Mouse (Mus musculus) ES-Bruce4 (cell line): Measurements from ENCODE around the gene Nutf2. TPM values are rescaled to one million over a fixed set of nuclear protein-coding genes. Genes with fewer than 3 reads are reported as not detected.

Experiments used
- H3K27ac ChIP-seq: 2 replicates; pipeline ENCODE4 v1.5.1; 2012; ENCODE audit warnings: low read length, inconsistent platforms; ENCODE audit not compliant: insufficient read depth
- H3K27me3 ChIP-seq: 2 replicates; pipeline ENCODE4 v1.6.1; 2012; ENCODE audit warnings: mild to moderate bottlenecking, low read length, inconsistent platforms; ENCODE audit not compliant: control insufficient read depth, poor library complexity, insufficient read depth, severe bottlenecking
- H3K36me3 ChIP-seq: 2 replicates; pipeline ENCODE4 v1.6.1; 2012; ENCODE audit warnings: inconsistent platforms, mild to moderate bottlenecking, low read length, moderate library complexity; ENCODE audit not compliant: control insufficient read depth, poor library complexity, insufficient read depth, severe bottlenecking
- H3K4me1 ChIP-seq: one replicate; pipeline ENCODE4 v1.8.1; 2011; ENCODE audit warnings: low read length; ENCODE audit not compliant: control insufficient read depth, insufficient read depth
- H3K4me3 ChIP-seq: 2 replicates; pipeline ENCODE4 v1.5.1; 2011; ENCODE audit warnings: low read depth, mild to moderate bottlenecking, low read length
- H3K9ac ChIP-seq: 2 replicates; pipeline ENCODE4 v1.6.1; 2012; ENCODE audit warnings: low read depth, mild to moderate bottlenecking, inconsistent platforms; ENCODE audit not compliant: poor library complexity, severe bottlenecking
- H3K9me3 ChIP-seq: replicated peaks from 2 replicates; pipeline ENCODE4 v1.6.1; 2012; ENCODE audit warnings: mild to moderate bottlenecking, low read length, inconsistent platforms; ENCODE audit not compliant: control insufficient read depth, poor library complexity, insufficient read depth, severe bottlenecking
- CTCF ChIP-seq: IDR thresholded peaks from one replicate; pipeline ENCODE4 v1.8.1; 2011; ENCODE audit warnings: low read depth, low read length
- EP300 ChIP-seq: IDR thresholded peaks from 2 replicates; pipeline ENCODE4 v1.6.1; 2011; ENCODE audit warnings: low read depth, low read length; ENCODE audit not compliant: insufficient read depth
- POLR2A ChIP-seq: IDR thresholded peaks from one replicate; pipeline ENCODE4 v1.8.1; 2011; ENCODE audit warnings: low read length; ENCODE audit not compliant: insufficient read depth
- polyA plus RNA-seq: library from polyadenylated mRNA; stranded (reverse); fragments of >200 nt; gene quantifications from 2 replicates; pipeline ENCODE4 v1.2.4, GENCODE M21; 2011; ENCODE audit warnings: low read depth; ENCODE audit not compliant: missing spikeins, insufficient read depth, insufficient read length

Gene Nutf2
- polyA plus RNA-seq, 1 experiment, result 29.9 TPM

DNA sequence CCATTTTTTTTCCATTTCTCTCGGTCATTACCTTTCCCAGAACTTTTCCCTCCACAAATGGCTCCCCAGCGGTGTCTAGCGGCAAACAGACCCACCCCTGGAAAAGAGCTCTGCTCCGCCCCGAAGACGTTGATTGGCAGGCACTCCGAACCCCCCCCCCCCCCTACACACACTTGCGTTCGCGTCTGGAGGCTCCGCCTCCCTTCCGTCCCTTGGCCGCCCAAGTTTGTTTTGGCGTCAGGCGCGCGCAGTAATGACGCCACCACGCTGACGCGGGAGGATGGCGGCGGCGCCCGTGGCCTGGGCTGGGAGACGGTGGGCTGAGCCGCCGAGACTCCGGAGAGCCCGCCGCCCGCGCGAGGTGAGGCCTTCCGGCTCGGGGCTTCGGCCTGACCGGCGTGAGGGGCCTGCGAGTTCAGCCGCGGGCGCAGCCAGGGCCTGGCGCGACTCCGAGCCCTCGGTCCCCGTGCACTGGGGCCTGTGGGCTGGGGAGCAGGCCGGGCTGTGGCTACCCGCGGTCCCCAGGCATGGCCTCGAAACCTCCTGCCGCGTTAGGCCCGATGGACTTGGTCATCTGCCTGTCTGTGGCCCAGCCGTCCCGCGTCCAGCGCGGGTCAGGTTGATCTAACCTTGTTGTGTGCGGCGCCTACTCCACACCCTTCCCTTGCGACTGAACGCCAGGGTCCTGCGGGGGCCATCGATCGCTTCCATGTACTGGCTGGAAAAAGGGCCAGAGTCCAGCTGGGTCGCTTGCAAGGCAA lies 40.0 kb downstream of the Nutf2 start, which contains the start of gene Pskh1:
Pskh1 (plus strand) TSS at position 262 of the 761 bp plus-strand sequence.
- Histone ChIP-seq H3K27me3 (no peaks in the 10 kb centered on the region), H3K27ac (no peak within 1 kb of the TSS), H3K9me3 (no peaks in the 10 kb centered on the region), H3K4me1 (no peaks in the 10 kb centered on the region), H3K4me3 (peak within 1 kb of the TSS; percentile 82), H3K9ac (peak within 1 kb of the TSS; percentile 92), H3K36me3 (peaks cover 2% of the 10 kb centered on the region; the same call in 1 of the 2 replicates)
- TF ChIP-seq EP300 (no peak), POLR2A (no peak), CTCF (no peak)

DNA sequence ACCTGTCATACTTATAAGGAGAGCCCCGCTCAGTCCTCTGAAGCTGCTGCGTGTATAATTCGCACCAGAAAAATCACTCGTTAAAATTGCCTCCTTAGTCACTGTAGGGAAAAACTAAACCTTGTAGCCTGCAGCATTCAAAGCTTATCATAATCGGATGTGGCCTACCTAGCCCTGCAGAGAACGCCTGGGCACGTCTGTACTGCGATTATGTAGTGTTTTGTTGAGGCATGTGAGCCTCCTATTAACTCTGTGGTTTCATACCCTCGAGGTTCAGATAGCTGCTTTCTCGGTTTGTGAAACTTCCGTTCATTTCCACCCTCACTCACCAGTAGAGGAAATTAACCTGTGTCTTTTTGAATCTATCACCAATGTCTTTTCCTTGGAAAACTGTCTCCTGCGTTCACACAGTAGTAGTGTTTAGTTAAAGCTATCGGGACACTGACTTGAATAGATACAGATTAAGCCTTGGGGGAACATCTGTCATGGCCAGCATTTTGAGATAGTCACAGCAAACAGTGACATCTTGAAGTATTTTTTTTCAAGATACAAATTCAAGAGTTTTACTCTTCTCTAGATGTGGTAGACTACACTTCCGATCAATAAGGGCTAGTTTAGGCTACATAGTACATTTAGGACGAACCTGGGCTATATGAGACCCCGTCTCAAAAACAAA lies 40.7 kb downstream of the Nutf2 start:
- H3K9ac ChIP-seq, result peak overlapping the region; percentile 92
- peaks cover 3% of the 10 kb centered on the region; the same call in 1 of the 2 replicates for H3K36me3 ChIP-seq
- H3K4me3 ChIP-seq, result peak overlapping the region; percentile 82
- H3K9me3 ChIP-seq, result no peaks in the 10 kb centered on the region
- H3K27ac ChIP-seq, result no peak overlapping the region
- H3K27me3 ChIP-seq, result no peaks in the 10 kb centered on the region
- TF ChIP-seq POLR2A (no peak), EP300 (no peak), CTCF (no peak)
- H3K4me1 ChIP-seq, result no peaks in the 10 kb centered on the region

DNA sequence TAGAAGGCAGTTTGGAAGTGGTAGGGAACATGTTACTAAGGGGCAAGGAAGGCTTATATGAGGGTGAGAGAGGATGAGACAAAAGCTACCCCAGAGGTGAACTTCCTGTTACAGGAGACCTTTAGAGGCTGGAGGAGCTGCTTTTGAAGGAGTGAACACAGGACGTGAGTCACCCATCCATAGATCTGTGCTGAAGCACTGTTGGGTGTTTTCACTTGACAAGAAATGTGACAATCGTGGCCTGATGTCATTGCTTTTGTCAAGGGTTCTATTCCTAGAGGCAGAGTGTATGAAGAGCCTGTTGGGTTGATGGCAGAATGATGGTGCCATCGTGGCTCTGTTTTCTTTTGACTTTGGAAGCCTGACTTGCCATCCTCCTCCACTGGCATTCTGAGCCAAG lies 59.0 kb downstream of the Nutf2 start:
- TF ChIP-seq CTCF, result no peak
- no peak for TF ChIP-seq POLR2A
- TF ChIP-seq EP300, result no peak
- peaks cover 12% of the 10 kb centered on the region for H3K36me3 ChIP-seq

DNA sequence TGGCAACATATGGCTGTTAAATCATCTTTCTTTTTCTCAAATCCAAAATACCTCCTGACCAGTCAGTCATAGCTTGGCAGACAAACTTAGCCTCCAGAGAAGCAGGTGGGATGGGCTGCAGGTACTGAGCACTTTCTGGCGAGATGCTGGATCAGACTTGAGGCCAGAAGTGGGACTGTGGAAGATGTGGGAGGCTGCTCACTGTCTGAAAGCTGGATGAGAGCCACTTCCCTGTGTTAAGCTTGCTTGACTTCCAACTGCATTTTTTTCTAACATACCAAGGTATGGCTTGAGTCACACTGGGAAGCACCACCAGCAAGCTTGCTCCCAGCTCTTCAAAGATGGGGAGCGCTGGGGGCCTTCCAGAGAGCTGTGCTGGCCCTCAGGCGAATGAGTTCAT lies 64.7 kb downstream of the Nutf2 start:
- no peak overlapping the region for H3K27ac ChIP-seq
- no peak overlapping the region for H3K9ac ChIP-seq
- H3K4me3 ChIP-seq, result no peak overlapping the region
- TF ChIP-seq POLR2A, result no peak
- no peaks in the 10 kb centered on the region for H3K9me3 ChIP-seq
- no peaks in the 10 kb centered on the region; the same call in 1 of the 2 replicates for H3K36me3 ChIP-seq
- no peaks in the 10 kb centered on the region for H3K27me3 ChIP-seq
- no peaks in the 10 kb centered on the region for H3K4me1 ChIP-seq

More for the DNA sequence above, 59.0 kb downstream of the Nutf2 start:
- Histone ChIP-seq H3K4me3 (no peak overlapping the region), H3K27me3 (no peaks in the 10 kb centered on the region), H3K27ac (no peak overlapping the region), H3K4me1 (no peaks in the 10 kb centered on the region), H3K9me3 (no peaks in the 10 kb centered on the region), H3K9ac (no peak overlapping the region)

Other genes starting within 250 kb of the Nutf2 start
- gene Ctcf, start 224.0 kb upstream of the Nutf2 start, polyA plus RNA-seq, result 105 and 123 TPM in 2 replicates
- gene Agrp, start 223.2 kb upstream of the Nutf2 start, polyA plus RNA-seq, result not detected in 2 replicates
- gene Carmil2, start 174.3 kb upstream of the Nutf2 start, polyA plus RNA-seq, result 4.7 and 5.6 TPM in 2 replicates
- gene Acd, start 159.5 kb upstream of the Nutf2 start, polyA plus RNA-seq, result 30.1 and 36.7 TPM in 2 replicates
- gene Pard6a, start 159.4 kb upstream of the Nutf2 start, polyA plus RNA-seq, result 10.4 and 10.9 TPM in 2 replicates
- not detected in 2 replicates for gene 4933405L10Rik, start 152.9 kb upstream of the Nutf2 start, polyA plus RNA-seq
- 18.6 and 20.1 TPM in 2 replicates for gene Enkd1, start 152.4 kb upstream of the Nutf2 start, polyA plus RNA-seq
- 6.4 and 7.2 TPM in 2 replicates for gene Gfod2, start 101.9 kb upstream of the Nutf2 start, polyA plus RNA-seq
- gene Ranbp10, start 33.2 kb upstream of the Nutf2 start, polyA plus RNA-seq, result 17.1 and 18.5 TPM in 2 replicates
- 0.33 TPM in 1 of 2 replicates, not detected in the other for gene Tsnaxip1, start 32.8 kb upstream of the Nutf2 start, polyA plus RNA-seq
- gene Cenpt, start 7.3 kb upstream of the Nutf2 start, polyA plus RNA-seq, result 86.3 and 97.6 TPM in 2 replicates
- 29.6 and 31.0 TPM in 2 replicates for gene Thap11, start 5.4 kb upstream of the Nutf2 start, polyA plus RNA-seq
- 45.2 and 51.6 TPM in 2 replicates for gene Edc4, start 20.3 kb downstream of the Nutf2 start, polyA plus RNA-seq
- 1.1 and 2.7 TPM in 2 replicates for gene Nrn1l, start 33.0 kb downstream of the Nutf2 start, polyA plus RNA-seq
- gene Pskh1, start 39.9 kb downstream of the Nutf2 start, polyA plus RNA-seq, result 27.4 and 31.3 TPM in 2 replicates
- gene Ctrl, start 73.3 kb downstream of the Nutf2 start, polyA plus RNA-seq, result 0.78 and 1.7 TPM in 2 replicates
- 46.1 and 53.1 TPM in 2 replicates for gene Psmb10, start 77.9 kb downstream of the Nutf2 start, polyA plus RNA-seq
- 2.8 and 3.2 TPM in 2 replicates for gene Lcat, start 82.8 kb downstream of the Nutf2 start, polyA plus RNA-seq
- gene Slc12a4, start 105.5 kb downstream of the Nutf2 start, polyA plus RNA-seq, result 57.1 and 65.1 TPM in 2 replicates
- gene Dpep3, start 118.8 kb downstream of the Nutf2 start, polyA plus RNA-seq, result 0.47 and 0.48 TPM in 2 replicates
- 14.4 and 19.3 TPM in 2 replicates for gene Dus2, start 130.8 kb downstream of the Nutf2 start, polyA plus RNA-seq
- not detected in 2 replicates for gene Dpep2nb, start 145.4 kb downstream of the Nutf2 start, polyA plus RNA-seq
- 8.7 and 8.8 TPM in 2 replicates for gene Ddx28, start 151.3 kb downstream of the Nutf2 start, polyA plus RNA-seq
- 68.9 and 78.3 TPM in 2 replicates for gene Nfatc3, start 198.3 kb downstream of the Nutf2 start, polyA plus RNA-seq